Mouse (Mus musculus): ENCODE results near the gene Pum3.

DNA sequence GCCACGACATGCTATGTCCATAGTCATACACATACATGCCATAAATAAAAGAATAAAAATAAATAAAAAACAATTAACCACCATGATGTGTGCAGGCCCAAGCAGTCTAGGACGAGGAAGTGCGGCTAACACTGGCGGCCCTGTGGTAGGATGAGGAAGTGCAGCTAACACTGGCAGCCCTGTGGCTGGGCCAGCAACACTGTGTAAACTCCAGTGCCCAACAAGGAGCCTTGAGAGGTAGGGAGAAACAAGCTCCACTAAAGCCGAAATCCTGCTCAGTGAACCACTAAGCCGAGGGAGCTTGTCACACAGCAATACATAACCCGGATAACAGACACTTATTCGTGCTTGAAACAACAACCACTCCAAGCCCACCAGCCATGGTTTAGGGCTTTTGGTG is 34.1 kb downstream of the Pum3 start:
- TF ChIP-seq POLR2A (IDR thresholded peaks at IDR 0.05; ENCODE audit: control insufficient read depth, low read depth, low read length) (no peak), CTCF (IDR thresholded peaks at IDR 0.05; ENCODE audit: control insufficient read depth, insufficient read depth, insufficient replicate concordance, low read depth, low read length) (peak; percentile 6; the same call in 1 of the 2 replicates)
